Mouse (Mus musculus) kidney, postnatal 0 days (tissue): ENCODE results near the gene Opalin. TPM values are rescaled to one million over a fixed set of nuclear protein-coding genes. Genes with fewer than 3 reads are reported as not detected.

Experiments used
- ATAC-seq: fragments of 200-750 bp; cut with Nextera tagmentation; replicated peaks from 2 replicates; pipeline ENCODE4 v1.8.0; 2017; ENCODE audit warnings: low read depth, moderate number of reproducible peaks, moderate TSS enrichment, moderate library complexity; ENCODE audit not compliant: low FRiP score
- DNase-seq: peaks from one replicate; pipeline ENCODE4 v3.0.0-alpha.2; 2016; ENCODE audit warnings: low spot score
- H3K27ac ChIP-seq: fragments of 300-500 bp; sonication (generic); 2 replicates; pipeline ENCODE4 v1.5.1; 2014; ENCODE audit warnings: mild to moderate bottlenecking
- H3K27me3 ChIP-seq: fragments of 300-500 bp; sonication (generic); 2 replicates; pipeline ENCODE4 v1.6.1; 2014; ENCODE audit warnings: low read length, mixed read lengths; ENCODE audit not compliant: insufficient read depth
- H3K36me3 ChIP-seq: fragments of 300-500 bp; sonication (generic); 2 replicates; pipeline ENCODE4 v1.6.1; 2014; ENCODE audit warnings: low read length, mixed read lengths; ENCODE audit not compliant: insufficient read depth
- H3K4me1 ChIP-seq: fragments of 300-500 bp; sonication (generic); replicated peaks from 2 replicates; pipeline ENCODE4 v1.6.1; 2014; ENCODE audit warnings: antibody characterized with exemption, low read length, mixed read lengths; ENCODE audit not compliant: insufficient read depth
- H3K4me2 ChIP-seq: fragments of 300-500 bp; sonication (generic); 2 replicates; pipeline ENCODE4 v1.6.1; 2014; ENCODE audit warnings: mild to moderate bottlenecking, low read length, moderate library complexity, mixed read lengths
- H3K4me3 ChIP-seq: fragments of 300-500 bp; sonication (generic); replicated peaks from 2 replicates; pipeline ENCODE4 v1.5.1; 2014; ENCODE audit warnings: low read depth, low read length
- H3K9ac ChIP-seq: fragments of 300-500 bp; sonication (generic); 2 replicates; pipeline ENCODE4 v1.6.1; 2014; ENCODE audit warnings: low read depth, low read length
- H3K9me3 ChIP-seq: fragments of 300-500 bp; sonication (generic); replicated peaks from 2 replicates; pipeline ENCODE4 v1.6.1; 2016; ENCODE audit warnings: low read length, inconsistent platforms, mixed read lengths
- CTCF ChIP-seq: IDR thresholded peaks from 2 replicates; pipeline ENCODE4 v1.5.1; 2016; ENCODE audit warnings: antibody characterized with exemption, low read depth, mild to moderate bottlenecking, moderate library complexity
- WGBS: fragments of 180-500 bp; shearing (Covaris S2); extraction: QIAGEN DNeasy Blood & Tissue Kit; methylation state at CpG from one replicate; pipeline ENCODE4 v1.1.7; 2014; 5-methylcytosine and 5-hydroxymethylcytosine counted together
- polyA plus RNA-seq: library from polyadenylated mRNA; unstranded; fragments of >200 nt; fragmentation: Nextera tagmentation; extraction: Ambion mirVana; gene quantifications from 2 replicates; pipeline ENCODE4 v1.2.1, GENCODE M21; 2015

Opalin gene
- polyA plus RNA-seq, 1 experiment from 2014 or later, result not detected

DNA sequence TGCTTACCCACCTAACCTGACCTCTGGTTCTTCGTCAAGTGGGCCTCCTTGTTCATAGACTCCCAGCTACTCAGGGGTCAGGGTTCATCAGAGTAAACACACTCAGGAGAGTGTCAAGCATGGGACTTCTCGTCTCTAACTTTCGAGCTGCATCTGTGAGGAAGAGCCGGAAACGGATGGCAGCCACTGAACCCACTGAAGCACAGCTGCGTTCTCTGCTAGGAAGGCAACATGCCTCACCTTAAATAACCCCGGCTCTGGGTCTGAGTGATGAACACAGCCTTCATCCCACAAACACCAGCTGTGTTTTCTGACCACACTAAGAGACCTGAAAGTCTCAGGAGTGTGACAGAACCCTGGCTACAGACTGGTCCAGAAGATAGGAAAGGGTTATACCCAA lies 37.8 kb downstream of the Opalin start:
- ATAC-seq (no peak), DNase-seq (no peak)
- H3K4me1 ChIP-seq, result no peaks in the 10 kb centered on the region
- no peaks in the 10 kb centered on the region for H3K27me3 ChIP-seq
- H3K36me3 ChIP-seq, result no peaks in the 10 kb centered on the region
- 67% methylated on average over 7 of the region's 7 CpGs for WGBS
- no peak for TF ChIP-seq CTCF
- no peaks in the 10 kb centered on the region for H3K9me3 ChIP-seq
- H3K4me2 ChIP-seq, result no peak overlapping the region
- H3K4me3 ChIP-seq, result no peak overlapping the region
- H3K9ac ChIP-seq, result no peak overlapping the region
- no peak overlapping the region for H3K27ac ChIP-seq

DNA sequence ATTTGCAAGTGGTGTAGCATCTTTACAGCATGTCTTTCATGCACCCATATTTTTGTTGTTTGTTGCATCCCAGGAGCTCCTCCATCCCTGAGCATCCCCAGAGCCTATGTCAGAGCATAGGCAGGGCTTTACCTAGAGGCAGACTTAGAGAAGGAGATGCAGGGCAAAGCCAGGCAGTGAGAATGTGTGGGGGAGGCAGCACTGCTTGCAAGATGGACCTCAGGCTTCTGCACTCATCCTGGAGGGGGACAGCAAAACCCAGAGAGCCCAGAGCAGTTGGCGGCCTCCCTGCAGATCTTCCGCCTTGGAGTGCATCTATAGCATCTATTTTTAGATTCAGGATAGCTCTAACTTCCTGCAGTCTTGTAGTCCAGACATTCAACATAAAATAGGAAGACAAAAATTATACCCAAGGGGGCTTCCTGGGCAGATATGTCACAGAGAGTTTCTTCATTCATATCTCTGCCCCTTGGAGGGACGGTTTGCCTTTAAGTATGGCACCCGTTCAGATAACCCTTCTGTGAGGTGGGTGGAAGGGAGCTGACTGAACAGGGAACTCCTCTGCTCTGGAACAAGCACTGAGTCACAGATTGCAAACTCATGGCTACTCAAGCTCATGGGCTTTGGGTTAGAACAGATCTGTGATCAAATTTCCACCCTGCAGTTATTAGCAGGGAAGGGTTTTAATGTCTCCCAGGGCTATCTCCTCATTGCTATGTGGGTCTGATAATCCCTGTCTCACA lies 40.9 kb downstream of the Opalin start:
- H3K9ac ChIP-seq, result no peak overlapping the region
- 63% methylated on average over 4 of the region's 4 CpGs for WGBS
- no peak for DNase-seq
- no peaks in the 10 kb centered on the region for H3K9me3 ChIP-seq
- H3K27ac ChIP-seq, result no peak overlapping the region
- H3K36me3 ChIP-seq, result no peaks in the 10 kb centered on the region
- no peak for TF ChIP-seq CTCF
- H3K4me3 ChIP-seq, result no peak overlapping the region
- H3K4me2 ChIP-seq, result no peak overlapping the region
- H3K4me1 ChIP-seq, result no peaks in the 10 kb centered on the region
- ATAC-seq, result no peak
- H3K27me3 ChIP-seq, result no peaks in the 10 kb centered on the region

DNA sequence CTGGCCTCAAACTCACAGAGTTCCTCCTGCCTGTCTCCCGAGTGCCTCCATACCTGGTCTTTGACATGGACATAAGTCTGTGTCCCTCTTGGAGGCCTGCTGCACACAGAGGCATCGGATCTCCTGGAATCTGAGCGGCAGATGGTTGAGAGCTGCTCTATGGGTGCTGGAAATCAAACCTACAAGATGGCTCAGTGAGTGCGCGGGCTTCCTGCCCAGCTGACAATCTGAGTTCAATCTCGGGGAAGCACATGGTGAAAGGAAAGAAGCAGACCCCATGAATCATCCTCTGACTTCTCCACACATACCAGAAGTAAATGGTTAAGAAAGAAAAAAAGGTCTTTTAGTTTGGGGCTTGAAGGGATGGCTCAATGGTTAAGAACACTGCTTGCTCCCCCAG lies 45.0 kb downstream of the Opalin start:
- Histone ChIP-seq H3K36me3 (no peaks in the 10 kb centered on the region), H3K27me3 (no peaks in the 10 kb centered on the region), H3K4me2 (no peak overlapping the region), H3K4me1 (no peaks in the 10 kb centered on the region), H3K27ac (no peak overlapping the region), H3K9ac (no peak overlapping the region), H3K4me3 (no peak overlapping the region), H3K9me3 (no peaks in the 10 kb centered on the region)
- no peak for TF ChIP-seq CTCF
- ATAC-seq (no peak), DNase-seq (peak; percentile 22)
- 70% methylated on average over 6 of the region's 6 CpGs for WGBS

DNA sequence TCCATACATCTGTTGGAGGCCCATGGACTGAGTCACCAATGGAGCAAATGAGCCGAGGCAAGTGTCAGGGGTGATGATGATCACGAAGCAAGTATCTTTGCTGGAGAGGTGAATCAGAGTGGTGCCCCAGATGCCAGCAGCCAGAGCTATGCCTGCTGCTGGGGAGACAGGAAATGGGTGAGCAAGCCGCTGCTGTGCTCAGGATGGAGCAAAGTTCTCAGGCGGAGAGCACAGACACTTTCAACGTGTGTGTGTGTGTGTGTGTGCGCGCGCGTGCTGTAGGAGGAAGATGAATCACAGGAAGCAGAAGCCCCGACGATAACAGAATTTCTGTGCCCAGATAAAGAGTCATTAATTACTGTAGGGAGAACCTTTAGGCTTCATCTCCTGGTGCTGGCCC lies 45.9 kb downstream of the Opalin start:
- TF ChIP-seq CTCF, result no peak
- H3K27ac ChIP-seq, result no peak overlapping the region
- H3K4me1 ChIP-seq, result no peaks in the 10 kb centered on the region
- no peaks in the 10 kb centered on the region for H3K9me3 ChIP-seq
- ATAC-seq (no peak), DNase-seq (peak; percentile 24)
- no peaks in the 10 kb centered on the region for H3K27me3 ChIP-seq
- WGBS, result 79% methylated on average over 11 of the region's 11 CpGs
- no peaks in the 10 kb centered on the region for H3K36me3 ChIP-seq
- no peak overlapping the region for H3K9ac ChIP-seq
- no peak overlapping the region for H3K4me2 ChIP-seq
- H3K4me3 ChIP-seq, result no peak overlapping the region

DNA sequence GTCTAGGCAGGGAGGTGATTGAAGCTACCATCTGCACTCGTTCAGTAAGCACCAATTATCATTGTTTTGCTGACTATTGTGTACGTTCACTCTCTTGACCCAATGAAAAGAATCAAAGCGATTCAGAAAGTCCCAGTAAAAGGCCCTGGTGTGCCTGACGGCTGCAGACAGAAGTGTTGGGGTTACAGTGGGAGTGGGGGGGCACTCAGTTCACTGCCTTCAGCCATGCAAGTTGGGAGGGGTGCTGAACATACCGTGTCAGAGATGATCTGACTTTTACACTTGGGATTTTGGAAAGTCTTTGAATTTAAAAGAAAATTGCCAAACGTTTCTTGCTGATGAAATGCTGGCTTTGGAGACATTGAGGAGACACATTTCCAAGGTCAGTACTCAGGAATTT lies 46.8 kb downstream of the Opalin start:
- no peaks in the 10 kb centered on the region for H3K36me3 ChIP-seq
- H3K4me1 ChIP-seq, result no peaks in the 10 kb centered on the region
- H3K9ac ChIP-seq, result no peak overlapping the region
- no peak for DNase-seq
- no peaks in the 10 kb centered on the region for H3K9me3 ChIP-seq
- no peak overlapping the region for H3K4me2 ChIP-seq
- H3K4me3 ChIP-seq, result no peak overlapping the region
- TF ChIP-seq CTCF, result no peak
- no peak for ATAC-seq
- no peaks in the 10 kb centered on the region for H3K27me3 ChIP-seq
- H3K27ac ChIP-seq, result no peak overlapping the region
- WGBS, result 73% methylated on average over 6 of the region's 6 CpGs

DNA sequence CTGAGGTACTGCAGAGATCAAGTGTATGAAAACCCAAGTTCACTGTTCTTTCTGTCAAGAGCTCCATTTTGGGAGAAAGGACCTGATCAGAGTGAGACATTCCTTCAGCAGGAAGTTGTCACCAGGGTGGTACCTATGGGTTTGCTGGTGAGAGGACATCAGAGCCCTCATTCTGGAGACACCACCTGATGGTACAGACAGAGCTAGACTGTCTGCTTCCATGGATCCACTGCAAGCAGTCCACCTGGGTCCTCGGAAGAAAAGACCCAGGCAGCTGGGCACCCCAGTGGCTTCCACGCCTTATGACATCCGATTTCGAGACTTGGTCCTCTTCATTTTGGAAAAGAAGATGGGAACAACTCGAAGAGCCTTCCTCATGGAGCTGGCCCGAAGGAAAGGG lies 47.7 kb downstream of the Opalin start, which contains the start of gene Dntt:
Gene Dntt (plus strand): TSS at position 57 of the 400 bp plus-strand sequence.
- Histone ChIP-seq H3K4me3 (no peak within 1 kb of the TSS), H3K4me2 (no peak within 1 kb of the TSS), H3K4me1 (no peaks in the 10 kb centered on the region), H3K9ac (no peak within 1 kb of the TSS), H3K36me3 (no peaks in the 10 kb centered on the region), H3K27ac (no peak within 1 kb of the TSS), H3K27me3 (no peaks in the 10 kb centered on the region), H3K9me3 (no peaks in the 10 kb centered on the region)
- no peak for TF ChIP-seq CTCF
- no peak for DNase-seq
- ATAC-seq, result no peak
- 88% methylated on average over 6 of the region's 6 CpGs for WGBS

DNA sequence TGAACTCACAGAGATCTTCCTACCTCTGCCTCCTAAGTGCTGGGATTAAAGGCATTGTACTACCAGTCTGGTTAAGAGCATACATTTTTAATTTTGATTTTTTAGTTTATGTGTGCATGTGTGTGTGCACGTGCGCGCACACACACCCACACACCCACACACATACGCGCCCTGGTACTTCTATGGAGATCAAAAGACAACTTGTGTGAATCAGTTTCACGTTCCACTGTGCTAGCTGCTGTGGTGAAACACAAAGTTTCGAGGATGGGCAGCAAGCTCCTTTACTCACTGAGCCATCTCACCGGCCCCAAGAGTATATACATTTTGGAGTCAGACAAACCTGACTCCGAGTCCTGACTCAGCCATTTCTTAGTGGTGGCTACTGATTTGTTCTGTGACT lies 49.3 kb downstream of the Opalin start:
- Histone ChIP-seq H3K27me3 (no peaks in the 10 kb centered on the region), H3K27ac (no peak overlapping the region), H3K4me2 (no peak overlapping the region), H3K4me3 (no peak overlapping the region), H3K36me3 (no peaks in the 10 kb centered on the region), H3K4me1 (no peaks in the 10 kb centered on the region), H3K9me3 (no peaks in the 10 kb centered on the region), H3K9ac (no peak overlapping the region)
- 93% methylated on average over 9 of the region's 9 CpGs for WGBS
- ATAC-seq (no peak), DNase-seq (no peak)
- TF ChIP-seq CTCF, result no peak
